Mouse (Mus musculus) c-Kit-negative CD71-positive TER-119-positive erythroid progenitor cells, embryonic 14.5 days (primary cell): ENCODE data around the gene Cdh23.

Source experiments
- DNase-seq: peaks from one replicate; pipeline ENCODE4 v3.0.0-alpha.2; 2013; ENCODE audit warnings: low read depth, low spot score

Gene Cdh23

GRCm38 (mm10) chr10:60400507-60401295 is 295.6 kb downstream of the Cdh23 start:
- DNase-seq = no peak

- no peak for DNase-seq
Measured at GRCm38 (mm10) chr10:60399449-60399848, 296.8 kb downstream of the Cdh23 start, which contains the start of gene Gm17455. TSS of gene Gm17455 (plus strand) at chr10:60399726.

GRCm38 (mm10) chr10:60398051-60398814 is 298.1 kb downstream of the Cdh23 start:
- DNase-seq = no peak

GRCm38 (mm10) chr10:60395605-60396004 is 300.7 kb downstream of the Cdh23 start:
- no peak for DNase-seq

GRCm38 (mm10) chr10:60394936-60395335 is 301.4 kb downstream of the Cdh23 start:
- DNase-seq = no peak

GRCm38 (mm10) chr10:60391661-60392060 is 304.6 kb downstream of the Cdh23 start:
- DNase-seq = no peak

- no peak for DNase-seq
Measured at GRCm38 (mm10) chr10:60390904-60391420, 305.3 kb downstream of the Cdh23 start.

GRCm38 (mm10) chr10:60390177-60390903 is 305.9 kb downstream of the Cdh23 start:
- no peak for DNase-seq

GRCm38 (mm10) chr10:60389447-60389865 is 306.8 kb downstream of the Cdh23 start:
- no peak for DNase-seq

- no peak for DNase-seq
Measured at GRCm38 (mm10) chr10:60388332-60388731, 308.0 kb downstream of the Cdh23 start.

- DNase-seq = no peak
Measured at GRCm38 (mm10) chr10:60381142-60381925, 315.0 kb downstream of the Cdh23 start.

GRCm38 (mm10) chr10:60380229-60380628 is 316.1 kb downstream of the Cdh23 start:
- no peak for DNase-seq

- no peak for DNase-seq
Measured at GRCm38 (mm10) chr10:60379419-60379957, 316.8 kb downstream of the Cdh23 start.

- no peak for DNase-seq
Measured at GRCm38 (mm10) chr10:60376704-60377103, 319.6 kb downstream of the Cdh23 start.

- DNase-seq = no peak
Measured at GRCm38 (mm10) chr10:60373937-60374578, 322.2 kb downstream of the Cdh23 start.

GRCm38 (mm10) chr10:60373543-60373936 is 322.8 kb downstream of the Cdh23 start:
- DNase-seq = no peak

- no peak for DNase-seq
Measured at GRCm38 (mm10) chr10:60371596-60372386, 324.5 kb downstream of the Cdh23 start.

- DNase-seq = no peak
Measured at GRCm38 (mm10) chr10:60370601-60371061, 325.7 kb downstream of the Cdh23 start.

- DNase-seq = no peak
Measured at GRCm38 (mm10) chr10:60370098-60370497, 326.2 kb downstream of the Cdh23 start.
